ENCODE assay signal across 8 mouse cellular contexts in the genomic region with DNA sequence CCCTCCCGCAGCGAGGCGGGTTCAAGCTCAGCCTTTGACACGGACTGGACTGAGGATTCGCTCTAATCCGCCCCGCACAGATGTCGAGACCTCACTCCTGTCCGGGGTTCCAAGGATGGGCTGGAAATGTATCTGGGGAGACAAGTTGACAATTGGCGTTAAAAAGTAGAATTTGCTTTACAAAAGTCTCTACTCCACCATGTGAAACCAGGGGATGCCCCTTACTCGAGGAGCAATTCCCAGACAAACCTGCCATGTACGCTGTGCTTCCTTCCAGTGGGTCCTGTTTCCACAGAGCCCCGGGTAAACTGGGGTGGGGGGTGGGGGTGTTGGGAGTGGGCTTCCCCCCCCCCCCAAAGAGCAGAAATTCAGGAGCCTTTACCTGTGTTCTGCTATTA. TPM values are rescaled to one million over a fixed set of nuclear protein-coding genes. Genes with fewer than 3 reads are reported as not detected.
A peak's percentile ranks its signal among the peaks of the same experiment; 100 is the strongest.
DNase-seq lines count a peak whose midpoint lies in the region; ATAC-seq and TF ChIP-seq lines count a peak whose summit lies in the region.

No protein-coding gene starts in this region.

- H3K27me3 ChIP-seq in midbrain, embryonic 10.5 days (ENCODE audit: low read depth, poor library complexity, severe bottlenecking) = peaks cover 56% of the 10 kb centered on the region

- H3K9me3 ChIP-seq in midbrain, embryonic 10.5 days (replicated peaks) = peaks cover 8% of the 10 kb centered on the region

- ATAC-seq in monocyte, adult 5-6 weeks (replicated peaks; ENCODE audit: insufficient number of reproducible peaks, low FRiP score, low TSS enrichment, poor library complexity, severe bottlenecking) = no peak

- H3K4me1 ChIP-seq in midbrain, embryonic 10.5 days = peaks cover 51% of the 10 kb centered on the region

- peak overlapping the region; percentile 69 for H3K4me3 ChIP-seq in gastrocnemius, adult 2 months
- peak overlapping the region; percentile 83 for H3K4me3 ChIP-seq in midbrain, embryonic 10.5 days

- no peak overlapping the region for H3K27ac ChIP-seq in gastrocnemius, adult 2 months
- H3K27ac ChIP-seq in midbrain, embryonic 10.5 days (replicated peaks) = peak overlapping the region; percentile 87

- intact Hi-C loops in gastrocnemius, adult 2 months (cut with DNase I) = no loop called here
- intact Hi-C loops in gastrocnemius, postnatal 14 days (cut with DNase I; ENCODE audit: low total_unique reads) = no loop called here

- H3K36me3 ChIP-seq in midbrain, embryonic 10.5 days = peaks cover 10% of the 10 kb centered on the region

- no peak for TF ChIP-seq CTCF in gastrocnemius, adult 2 months (IDR thresholded peaks at IDR 0.05)

- DNase-seq in gastrocnemius, adult 2 months = no peak
- DNase-seq in gastrocnemius, postnatal 14 days = no peak
- DNase-seq in retina, postnatal 1 day = peak; percentile 6
- DNase-seq in retina, embryonic 14.5 days (ENCODE audit: low spot score) = no peak
- DNase-seq in midbrain, embryonic 10.5 days (ENCODE audit: low spot score) = peak; percentile 61
- no peak for DNase-seq in right cerebral cortex, postnatal 10 days (ENCODE audit: low spot score in 2 of 2)
- DNase-seq in testis, postnatal 14 days (ENCODE audit: low spot score) = no peak

- 0% methylated on average over 13 of the region's 13 CpGs for WGBS in midbrain, embryonic 10.5 days

RNA-seq across cellular contexts. Expression of a gene that starts 1.2 kb away (rescaled TPM):
- total RNA-seq in gastrocnemius, adult 2 months (2021) = under 1 TPM in 1 of 2 experiments, not detected in 1; 0.17 TPM
- under 1 TPM; 0.11 to 0.43 TPM for total RNA-seq in gastrocnemius, postnatal 14 days (2021)
- 30.0 and 34.0 TPM in 2 replicates for polyA plus RNA-seq in midbrain, embryonic 10.5 days (2016; fragmentation: Nextera tagmentation; extraction: Ambion mirVana)
- total RNA-seq in monocyte, adult 5-6 weeks (2017) = not detected in 3 replicates

Comparison
In these comparisons a context has a peak if more than half of its experiments do, and no peak if none do; other contexts are left out.
1. DNase-seq: peak in retina, postnatal 1 day (single experiment) and midbrain, embryonic 10.5 days (single experiment); none in gastrocnemius, adult 2 months (single experiment), gastrocnemius, postnatal 14 days (single experiment), retina, embryonic 14.5 days (single experiment), right cerebral cortex, postnatal 10 days (0 of 2) and testis, postnatal 14 days (single experiment).